Mouse (Mus musculus) spleen, postnatal 14 days (tissue): ENCODE measurements around the gene Cdip1.
A peak's percentile ranks its signal among the peaks of the same experiment; 100 is the strongest.

Source experiments
- DNase-seq, 2 experiments: peaks; one replicate each; pipeline ENCODE4 v3.0.0; 2021 to 2022; ENCODE audit warnings: low spot score in 2 of 2

Cdip1 gene

GRCm38 (mm10) chr16:4718753-4719518, 71.2 kb downstream of the Cdip1 start, which contains the start of gene Nmral1:
Gene Nmral1, minus strand, starts transcription at chr16:4719356.
- DNase-seq, result peak; percentile 44 to 50

DNA sequence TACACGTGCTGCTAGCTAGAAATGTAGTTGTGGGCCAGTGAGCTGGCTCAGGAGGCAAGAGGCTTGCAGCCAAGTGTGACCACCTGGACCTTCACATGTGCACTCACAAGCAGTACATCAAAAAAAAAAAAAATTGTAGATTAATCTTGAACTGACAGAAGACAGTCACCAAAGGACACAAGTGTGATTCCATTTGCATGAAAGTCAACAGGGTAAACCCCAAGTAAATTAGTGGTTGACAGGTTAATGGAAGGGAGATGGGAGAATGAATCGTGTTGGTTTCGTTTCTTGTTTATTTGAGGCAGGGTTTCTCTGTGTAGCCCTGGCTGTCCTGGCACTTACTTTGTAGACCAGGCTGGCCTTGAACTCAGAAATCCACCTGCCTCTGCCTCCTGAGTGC, 72.2 kb downstream of the Cdip1 start:
- DNase-seq, result no peak

GRCm38 (mm10) chr16:4713861-4714710, 76.0 kb downstream of the Cdip1 start:
- DNase-seq, result no peak

GRCm38 (mm10) chr16:4711173-4711572, 78.9 kb downstream of the Cdip1 start:
- DNase-seq, result no peak

DNA sequence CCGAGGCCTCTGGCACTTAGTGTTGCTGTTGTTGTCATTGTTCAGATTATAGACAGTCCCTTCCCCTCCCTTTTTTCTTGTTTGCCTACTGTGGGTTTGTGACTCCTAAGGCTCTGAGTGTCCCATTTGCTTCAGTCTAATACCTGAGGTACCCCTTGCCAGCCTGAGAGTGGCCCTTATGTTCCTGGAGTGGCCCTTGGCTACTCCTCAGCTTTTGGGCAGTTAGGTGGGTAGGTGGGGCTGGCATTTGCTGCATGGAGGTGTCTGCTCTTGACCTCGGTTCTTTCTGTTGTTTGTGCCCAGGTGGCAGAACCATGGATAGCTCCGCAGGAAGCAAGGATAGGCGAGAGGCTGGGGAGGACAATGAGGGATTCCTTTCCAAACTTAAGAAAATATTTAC, 84.6 kb downstream of the Cdip1 start:
- DNase-seq, result no peak

- DNase-seq, result no peak
Measured at GRCm38 (mm10) chr16:4702646-4703045, 87.4 kb downstream of the Cdip1 start.

DNA sequence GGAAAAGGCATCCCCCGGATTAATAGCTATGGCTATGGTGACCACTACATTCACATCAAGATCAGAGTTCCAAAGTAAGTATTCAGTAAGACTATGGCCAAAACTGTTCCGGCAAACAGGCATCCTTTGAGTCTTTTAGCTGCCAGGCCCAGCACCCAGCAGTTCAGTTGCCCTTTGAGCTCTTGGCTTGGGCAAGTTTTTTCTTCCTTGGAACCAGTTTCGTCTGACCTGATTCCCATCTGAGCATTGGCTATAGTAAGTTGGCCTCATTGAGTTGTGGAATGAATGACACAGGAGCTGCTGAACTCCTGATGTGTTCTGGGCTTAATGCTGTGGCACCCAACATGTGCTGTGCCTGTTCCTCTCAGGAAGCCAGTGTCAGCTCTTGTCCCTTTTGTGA, 88.9 kb downstream of the Cdip1 start:
- no peak for DNase-seq
